Mouse (Mus musculus) adrenal gland, postnatal 0 days (tissue): ENCODE results near the gene Zfp384. TPM values are rescaled to one million over a fixed set of nuclear protein-coding genes. Genes with fewer than 3 reads are reported as not detected.

Experiments used
- polyA plus RNA-seq: library from polyadenylated mRNA; unstranded; fragments of >200 nt; fragmentation: Nextera tagmentation; extraction: Ambion mirVana; gene quantifications from 2 replicates; pipeline ENCODE4 v1.2.1, GENCODE M21; 2015

The Zfp384 gene
- 6.6 and 10.5 TPM in 2 replicates for polyA plus RNA-seq

DNA sequence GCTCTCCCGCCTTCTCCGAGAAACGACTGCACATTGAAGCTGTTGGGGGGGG lies at the start of gene Zfp384:
Gene Zfp384, plus strand, starts transcription at position 17 of the 52 bp plus-strand sequence.

DNA sequence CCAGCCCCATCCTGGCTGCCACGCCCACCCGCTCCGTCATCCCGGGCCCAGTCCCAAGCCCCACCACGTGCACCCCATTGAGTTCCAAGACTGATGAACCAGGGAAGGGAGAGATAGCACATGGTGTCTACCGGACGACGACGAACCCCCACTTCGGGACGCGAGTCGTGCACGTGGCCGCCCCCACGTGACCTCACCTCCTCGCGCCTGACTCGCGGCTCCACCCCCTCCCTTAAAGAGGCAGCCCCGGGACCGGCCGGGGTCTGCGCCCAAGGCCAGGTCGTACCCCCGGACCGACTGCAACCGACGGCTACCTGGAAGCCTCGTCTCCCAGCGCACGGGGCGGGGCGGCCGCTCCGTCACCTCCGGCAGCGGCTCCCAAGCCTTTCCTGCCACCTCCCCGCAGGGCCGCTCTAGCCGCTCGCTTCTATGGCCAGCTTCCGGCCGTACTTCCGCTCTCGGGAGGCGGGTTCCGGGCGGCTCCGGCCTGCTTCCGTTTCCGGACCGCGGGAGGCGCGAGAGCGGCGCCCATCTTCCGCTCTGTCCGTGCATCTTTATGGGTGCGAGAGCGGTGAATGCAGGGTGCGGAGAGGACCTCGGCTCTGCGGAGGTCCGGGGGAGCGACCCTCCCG lies 43.7 kb upstream of the Zfp384 start, which contains the start of gene Cops7a:
Gene Cops7a, minus strand, starts transcription at position 451 of the 632 bp plus-strand sequence.

DNA sequence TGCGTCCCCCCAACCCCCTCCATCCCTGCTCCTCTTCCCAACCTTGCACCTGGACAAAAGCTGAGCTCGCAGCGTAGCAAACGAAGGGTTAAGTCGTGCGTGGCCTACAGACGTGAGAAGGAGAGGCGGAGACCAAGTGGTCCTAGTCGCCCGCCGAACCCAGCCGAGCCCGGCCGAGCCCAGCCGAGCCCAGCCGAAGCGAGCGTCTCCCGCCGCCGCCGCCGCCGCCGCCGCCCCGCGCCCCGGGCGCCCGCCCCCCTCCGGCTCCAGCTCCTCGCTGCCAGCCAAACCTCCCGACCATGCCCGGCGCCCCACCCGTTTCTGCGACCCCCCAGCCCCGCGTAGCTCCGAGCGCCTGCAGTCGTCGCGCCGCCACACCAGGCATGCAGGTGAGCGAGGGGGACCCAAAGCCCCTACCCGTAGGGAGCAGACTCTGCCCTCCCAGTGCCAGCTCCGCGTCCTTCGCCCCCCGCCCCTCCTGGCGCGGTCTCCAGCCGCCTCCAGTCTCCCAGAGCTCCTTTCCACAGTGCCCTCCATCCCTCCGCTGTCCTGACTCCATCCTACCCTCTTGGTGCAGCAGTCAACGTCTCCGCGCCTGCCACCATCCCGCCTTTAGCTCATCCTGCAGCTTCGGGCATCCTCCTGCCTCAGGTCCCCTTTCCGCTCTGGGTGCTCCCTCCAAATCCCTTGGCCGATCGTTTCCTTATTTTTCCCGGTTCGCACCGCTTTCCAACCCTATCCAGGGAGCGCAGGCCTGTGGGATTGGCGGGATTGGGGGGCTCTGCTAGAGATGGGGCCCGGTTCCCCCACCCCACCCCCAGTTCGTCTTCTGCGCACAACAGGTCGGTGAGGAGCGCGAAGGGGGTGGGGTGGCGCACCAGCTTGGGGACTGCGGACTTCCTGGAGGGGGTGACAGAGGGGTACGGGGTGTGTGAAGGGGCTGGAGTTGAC lies 12.1 kb upstream of the Zfp384 start, which contains the start of gene Pianp:
Gene Pianp, plus strand, starts transcription at position 144 of the 951 bp plus-strand sequence.

DNA sequence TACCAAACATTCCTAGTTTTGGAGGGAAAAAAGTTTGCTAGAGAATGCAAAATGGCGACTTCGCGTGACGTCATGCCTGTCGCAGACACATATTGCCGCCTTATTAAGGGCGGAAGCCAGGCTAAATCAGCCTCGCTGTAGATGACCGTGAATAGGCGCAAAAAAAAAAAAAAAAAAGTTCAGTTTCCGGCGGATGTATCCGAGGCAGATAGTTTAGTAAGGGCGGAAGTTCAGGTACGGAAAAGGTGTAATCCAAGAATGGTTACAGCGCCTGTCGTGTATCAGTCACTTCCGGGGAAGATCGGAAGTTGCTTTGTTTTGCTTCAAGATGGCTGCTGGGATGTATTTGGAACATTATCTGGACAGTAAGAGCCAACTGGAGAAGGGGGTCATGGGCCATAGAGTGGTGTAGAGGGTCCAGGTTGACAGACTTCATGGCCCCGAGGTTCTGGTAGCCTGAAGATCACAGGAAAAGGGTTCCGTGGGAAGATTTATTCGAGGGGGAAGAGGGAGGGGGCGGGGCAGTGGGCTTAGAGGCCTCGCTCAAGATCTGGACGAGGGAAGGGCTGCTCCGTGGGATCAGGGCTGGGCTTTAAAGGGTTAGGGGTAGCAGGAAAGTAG lies 30.7 kb downstream of the Zfp384 start, which contains the start of gene Ing4:
Gene Ing4, plus strand, starts transcription at position 228 of the 621 bp plus-strand sequence.

DNA sequence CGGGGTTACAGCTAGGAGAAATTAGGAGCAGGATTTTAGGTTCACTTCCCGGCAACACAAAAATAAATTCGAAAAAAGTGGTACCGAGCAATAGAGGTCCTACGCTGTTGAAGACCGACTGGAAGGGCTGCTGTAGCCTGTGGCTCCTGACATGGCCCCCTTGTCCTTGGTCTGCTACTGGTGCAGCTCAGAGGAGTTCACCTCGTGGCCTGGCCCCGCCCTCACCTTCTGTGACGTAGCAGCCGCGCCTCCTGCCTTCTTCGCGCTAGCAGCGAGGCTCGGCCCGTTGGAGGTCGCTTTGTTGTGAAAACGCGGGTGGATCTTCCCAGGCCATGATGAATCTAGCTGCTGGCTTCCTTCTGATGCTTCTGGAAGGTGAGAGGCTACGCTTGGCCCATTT lies 40.7 kb downstream of the Zfp384 start, which contains the start of gene Acrbp:
Gene Acrbp, plus strand, starts transcription at position 12 of the 400 bp plus-strand sequence.

DNA sequence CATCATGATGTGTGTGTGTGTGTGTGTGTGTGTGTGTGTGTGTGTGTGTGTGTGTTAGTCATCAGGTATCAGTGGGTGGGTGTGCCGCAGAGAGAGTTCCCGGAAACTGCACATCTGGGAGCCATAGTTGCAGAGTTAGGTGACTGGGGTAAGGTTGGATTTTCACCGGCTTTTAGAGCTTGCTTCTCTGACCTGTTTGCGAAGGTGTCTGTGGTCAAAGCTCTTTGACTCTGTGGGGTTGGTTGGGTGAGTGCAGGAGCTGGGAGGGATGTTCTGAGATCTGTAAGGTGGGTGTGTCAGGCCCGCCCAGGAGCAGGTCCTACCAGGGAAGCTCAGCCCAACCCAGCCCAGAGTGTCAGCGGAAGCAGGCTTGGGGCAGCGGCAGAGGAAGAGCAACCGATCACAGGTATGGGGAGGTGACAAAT lies 58.6 kb downstream of the Zfp384 start, which contains the start of gene Lpar5:
Gene Lpar5, plus strand, starts transcription at position 350 of the 425 bp plus-strand sequence.

Other genes starting within 250 kb of the Zfp384 start
- gene Eno2, start 239.5 kb upstream of the Zfp384 start, polyA plus RNA-seq: 11.3 and 20.0 TPM in 2 replicates
- gene Lrrc23, start 229.4 kb upstream of the Zfp384 start, polyA plus RNA-seq: 0.75 and 1.4 TPM in 2 replicates
- gene Spsb2, start 200.5 kb upstream of the Zfp384 start, polyA plus RNA-seq: 28.3 and 31.1 TPM in 2 replicates
- gene Tpi1, start 194.8 kb upstream of the Zfp384 start, polyA plus RNA-seq: 417 and 594 TPM in 2 replicates
- gene Usp5, start 179.7 kb upstream of the Zfp384 start, polyA plus RNA-seq: 72.2 and 94.2 TPM in 2 replicates
- 52.6 and 58.3 TPM in 2 replicates for gene Cdca3, start 179.6 kb upstream of the Zfp384 start, polyA plus RNA-seq
- 15.3 and 18.6 TPM in 2 replicates for gene Gnb3, start 168.9 kb upstream of the Zfp384 start, polyA plus RNA-seq
- gene P3h3, start 151.4 kb upstream of the Zfp384 start, polyA plus RNA-seq: 17.3 and 18.8 TPM in 2 replicates
- 2.1 and 3.7 TPM in 2 replicates for gene Gpr162, start 145.2 kb upstream of the Zfp384 start, polyA plus RNA-seq
- gene Cd4, start 120.9 kb upstream of the Zfp384 start, polyA plus RNA-seq: 0.20 and 0.44 TPM in 2 replicates
- 2.4 and 4.2 TPM in 2 replicates for gene Lag3, start 97.4 kb upstream of the Zfp384 start, polyA plus RNA-seq
- gene Ptms, start 89.0 kb upstream of the Zfp384 start, polyA plus RNA-seq: 365 and 389 TPM in 2 replicates
- 266 and 322 TPM in 2 replicates for gene Mlf2, start 77.8 kb upstream of the Zfp384 start, polyA plus RNA-seq
- gene Cops7a, start 43.6 kb upstream of the Zfp384 start, polyA plus RNA-seq: 134 and 179 TPM in 2 replicates
- gene Pianp, start 12.5 kb upstream of the Zfp384 start, polyA plus RNA-seq: 4.0 and 7.4 TPM in 2 replicates
- 90.1 and 150 TPM in 2 replicates for gene Ing4, start 30.6 kb downstream of the Zfp384 start, polyA plus RNA-seq
- 3.2 and 3.4 TPM in 2 replicates for gene Acrbp, start 40.5 kb downstream of the Zfp384 start, polyA plus RNA-seq
- gene Lpar5, start 58.8 kb downstream of the Zfp384 start, polyA plus RNA-seq: 0.37 and 0.96 TPM in 2 replicates
- gene Chd4, start 86.8 kb downstream of the Zfp384 start, polyA plus RNA-seq: 41.4 and 42.5 TPM in 2 replicates
- gene Nop2, start 122.8 kb downstream of the Zfp384 start, polyA plus RNA-seq: 17.8 and 24.3 TPM in 2 replicates
- 14.3 and 19.4 TPM in 2 replicates for gene Iffo1, start 136.1 kb downstream of the Zfp384 start, polyA plus RNA-seq
- 886 and 1,355 TPM in 2 replicates for gene Gapdh, start 157.3 kb downstream of the Zfp384 start, polyA plus RNA-seq
- 27.6 and 29.4 TPM in 2 replicates for gene Ncapd2, start 182.6 kb downstream of the Zfp384 start, polyA plus RNA-seq
- gene Mrpl51, start 182.7 kb downstream of the Zfp384 start, polyA plus RNA-seq: 244 and 300 TPM in 2 replicates
- gene Vamp1, start 206.4 kb downstream of the Zfp384 start, polyA plus RNA-seq: 5.4 and 12.5 TPM in 2 replicates
- 10.2 and 11.4 TPM in 2 replicates for gene Tapbpl, start 222.7 kb downstream of the Zfp384 start, polyA plus RNA-seq
- gene Cd27, start 227.9 kb downstream of the Zfp384 start, polyA plus RNA-seq: 1.4 and 6.7 TPM in 2 replicates